Mouse (Mus musculus): ENCODE measurements at regions not wholly inside any gene's neighbourhood (a gene's known extent, or its start where the extent isn't known, plus 50 kb on each side); places are given as distances from the start of the nearest gene placed in this dataset.

- TF ChIP-seq CTCF (IDR thresholded peaks at IDR 0.05; ENCODE audit: borderline replicate concordance, extremely low read depth, insufficient read depth, insufficient read length) (no peak), POLR2A (IDR thresholded peaks at IDR 0.05; ENCODE audit: borderline replicate concordance, extremely low read depth, insufficient read depth, insufficient read length, poor library complexity, severe bottlenecking) (no peak)
Measured at GRCm38 (mm10) chr3:52519910-52520608, 251.9 kb downstream of the Foxo1 start.
